Mouse (Mus musculus): ENCODE measurements around the gene Pdzd8. TPM values are rescaled to one million over a fixed set of nuclear protein-coding genes. Genes with fewer than 3 reads are reported as not detected.

The Pdzd8 gene
- polyA plus RNA-seq, 1 experiment, result 35.1 TPM

GRCm38 (mm10) chr19:59344304-59344711 is 1.3 kb downstream of the Pdzd8 start:
- no peaks in the 10 kb centered on the region for H3K27me3 ChIP-seq (ENCODE audit: control insufficient read depth, insufficient read depth, low read length, poor library complexity, severe bottlenecking)
- H3K4me3 ChIP-seq (ENCODE audit: low read depth, low read length), result peak overlapping the region; percentile 58
- H3K9ac ChIP-seq (ENCODE audit: low read depth, poor library complexity, severe bottlenecking), result peak overlapping the region; percentile 89
- no peaks in the 10 kb centered on the region for H3K4me1 ChIP-seq (ENCODE audit: control insufficient read depth, insufficient read depth, low read length)
- TF ChIP-seq CTCF (IDR thresholded peaks at IDR 0.05; ENCODE audit: low read depth, low read length), result no peak
- TF ChIP-seq POLR2A (IDR thresholded peaks at IDR 0.05; ENCODE audit: insufficient read depth, low read length), result no peak
- TF ChIP-seq EP300 (IDR thresholded peaks at IDR 0.05; ENCODE audit: insufficient read depth, low read depth, low read length), result no peak
- H3K36me3 ChIP-seq (ENCODE audit: control insufficient read depth, insufficient read depth, low read length, poor library complexity, severe bottlenecking), result no peaks in the 10 kb centered on the region
- H3K9me3 ChIP-seq (replicated peaks; ENCODE audit: control insufficient read depth, insufficient read depth, low read length, poor library complexity, severe bottlenecking), result no peaks in the 10 kb centered on the region
- no peak overlapping the region for H3K27ac ChIP-seq (ENCODE audit: insufficient read depth, low read length)

- TF ChIP-seq POLR2A (IDR thresholded peaks at IDR 0.05; ENCODE audit: insufficient read depth, low read length) (no peak), EP300 (IDR thresholded peaks at IDR 0.05; ENCODE audit: insufficient read depth, low read depth, low read length) (no peak), CTCF (IDR thresholded peaks at IDR 0.05; ENCODE audit: low read depth, low read length) (no peak)
- Histone ChIP-seq H3K27ac (ENCODE audit: insufficient read depth, low read length) (no peak overlapping the region), H3K9ac (ENCODE audit: low read depth, poor library complexity, severe bottlenecking) (no peak overlapping the region), H3K4me1 (ENCODE audit: control insufficient read depth, insufficient read depth, low read length) (peaks cover under 1% of the 10 kb centered on the region), H3K27me3 (ENCODE audit: control insufficient read depth, insufficient read depth, low read length, poor library complexity, severe bottlenecking) (no peaks in the 10 kb centered on the region), H3K9me3 (replicated peaks; ENCODE audit: control insufficient read depth, insufficient read depth, low read length, poor library complexity, severe bottlenecking) (no peaks in the 10 kb centered on the region), H3K36me3 (ENCODE audit: control insufficient read depth, insufficient read depth, low read length, poor library complexity, severe bottlenecking) (no peaks in the 10 kb centered on the region), H3K4me3 (ENCODE audit: low read depth, low read length) (no peak overlapping the region)
Measured at GRCm38 (mm10) chr19:59342964-59343363, 2.6 kb downstream of the Pdzd8 start.

GRCm38 (mm10) chr19:59339908-59340307 is 5.7 kb downstream of the Pdzd8 start:
- no peak for TF ChIP-seq EP300 (IDR thresholded peaks at IDR 0.05; ENCODE audit: insufficient read depth, low read depth, low read length)
- no peak for TF ChIP-seq POLR2A (IDR thresholded peaks at IDR 0.05; ENCODE audit: insufficient read depth, low read length)
- no peak for TF ChIP-seq CTCF (IDR thresholded peaks at IDR 0.05; ENCODE audit: low read depth, low read length)
- no peaks in the 10 kb centered on the region for H3K9me3 ChIP-seq (replicated peaks; ENCODE audit: control insufficient read depth, insufficient read depth, low read length, poor library complexity, severe bottlenecking)
- H3K27ac ChIP-seq (ENCODE audit: insufficient read depth, low read length), result no peak overlapping the region
- H3K27me3 ChIP-seq (ENCODE audit: control insufficient read depth, insufficient read depth, low read length, poor library complexity, severe bottlenecking), result no peaks in the 10 kb centered on the region
- H3K36me3 ChIP-seq (ENCODE audit: control insufficient read depth, insufficient read depth, low read length, poor library complexity, severe bottlenecking), result no peaks in the 10 kb centered on the region
- H3K4me1 ChIP-seq (ENCODE audit: control insufficient read depth, insufficient read depth, low read length), result peaks cover 1% of the 10 kb centered on the region
- H3K9ac ChIP-seq (ENCODE audit: low read depth, poor library complexity, severe bottlenecking), result no peak overlapping the region
- H3K4me3 ChIP-seq (ENCODE audit: low read depth, low read length), result no peak overlapping the region

- Histone ChIP-seq H3K4me3 (ENCODE audit: low read depth, low read length) (no peak overlapping the region), H3K4me1 (ENCODE audit: control insufficient read depth, insufficient read depth, low read length) (peaks cover 1% of the 10 kb centered on the region), H3K36me3 (ENCODE audit: control insufficient read depth, insufficient read depth, low read length, poor library complexity, severe bottlenecking) (no peaks in the 10 kb centered on the region), H3K9me3 (replicated peaks; ENCODE audit: control insufficient read depth, insufficient read depth, low read length, poor library complexity, severe bottlenecking) (no peaks in the 10 kb centered on the region), H3K27me3 (ENCODE audit: control insufficient read depth, insufficient read depth, low read length, poor library complexity, severe bottlenecking) (no peaks in the 10 kb centered on the region), H3K27ac (ENCODE audit: insufficient read depth, low read length) (no peak overlapping the region), H3K9ac (ENCODE audit: low read depth, poor library complexity, severe bottlenecking) (no peak overlapping the region)
- no peak for TF ChIP-seq CTCF (IDR thresholded peaks at IDR 0.05; ENCODE audit: low read depth, low read length)
- TF ChIP-seq POLR2A (IDR thresholded peaks at IDR 0.05; ENCODE audit: insufficient read depth, low read length), result no peak
- no peak for TF ChIP-seq EP300 (IDR thresholded peaks at IDR 0.05; ENCODE audit: insufficient read depth, low read depth, low read length)
Measured at GRCm38 (mm10) chr19:59337872-59338681, 7.5 kb downstream of the Pdzd8 start.

GRCm38 (mm10) chr19:59336655-59337054 is 8.9 kb downstream of the Pdzd8 start:
- no peak overlapping the region for H3K27ac ChIP-seq (ENCODE audit: insufficient read depth, low read length)
- no peak overlapping the region for H3K9ac ChIP-seq (ENCODE audit: low read depth, poor library complexity, severe bottlenecking)
- H3K36me3 ChIP-seq (ENCODE audit: control insufficient read depth, insufficient read depth, low read length, poor library complexity, severe bottlenecking), result no peaks in the 10 kb centered on the region
- H3K27me3 ChIP-seq (ENCODE audit: control insufficient read depth, insufficient read depth, low read length, poor library complexity, severe bottlenecking), result no peaks in the 10 kb centered on the region
- H3K9me3 ChIP-seq (replicated peaks; ENCODE audit: control insufficient read depth, insufficient read depth, low read length, poor library complexity, severe bottlenecking), result no peaks in the 10 kb centered on the region
- peaks cover 1% of the 10 kb centered on the region for H3K4me1 ChIP-seq (ENCODE audit: control insufficient read depth, insufficient read depth, low read length)
- no peak overlapping the region for H3K4me3 ChIP-seq (ENCODE audit: low read depth, low read length)
- TF ChIP-seq EP300 (IDR thresholded peaks at IDR 0.05; ENCODE audit: insufficient read depth, low read depth, low read length), result no peak

GRCm38 (mm10) chr19:59330816-59331225 is 14.8 kb downstream of the Pdzd8 start:
- Histone ChIP-seq H3K9me3 (replicated peaks; ENCODE audit: control insufficient read depth, insufficient read depth, low read length, poor library complexity, severe bottlenecking) (no peaks in the 10 kb centered on the region), H3K27ac (ENCODE audit: insufficient read depth, low read length) (no peak overlapping the region), H3K4me3 (ENCODE audit: low read depth, low read length) (no peak overlapping the region), H3K36me3 (ENCODE audit: control insufficient read depth, insufficient read depth, low read length, poor library complexity, severe bottlenecking) (no peaks in the 10 kb centered on the region), H3K4me1 (ENCODE audit: control insufficient read depth, insufficient read depth, low read length) (no peaks in the 10 kb centered on the region), H3K27me3 (ENCODE audit: control insufficient read depth, insufficient read depth, low read length, poor library complexity, severe bottlenecking) (no peaks in the 10 kb centered on the region), H3K9ac (ENCODE audit: low read depth, poor library complexity, severe bottlenecking) (no peak overlapping the region)
- TF ChIP-seq CTCF (IDR thresholded peaks at IDR 0.05; ENCODE audit: low read depth, low read length) (no peak), POLR2A (IDR thresholded peaks at IDR 0.05; ENCODE audit: insufficient read depth, low read length) (no peak), EP300 (IDR thresholded peaks at IDR 0.05; ENCODE audit: insufficient read depth, low read depth, low read length) (no peak)
